Mouse (Mus musculus): ENCODE data around the gene Adam1b.

GRCm38 (mm10) chr5:121540066-121540465, 36.8 kb upstream of the Adam1b start:
- TF ChIP-seq POLR2A (IDR thresholded peaks at IDR 0.05; ENCODE audit: insufficient read length, low read depth) = no peak
- TF ChIP-seq POLR2AphosphoS2 (IDR thresholded peaks at IDR 0.05; ENCODE audit: insufficient read length, low read depth) = no peak
- no peak for TF ChIP-seq SRF (IDR thresholded peaks at IDR 0.05; ENCODE audit: control insufficient read depth, insufficient read length, low read depth)
- TF ChIP-seq E2F4 (IDR thresholded peaks at IDR 0.05; ENCODE audit: insufficient read depth) = no peak
- no peak for TF ChIP-seq CEBPB (IDR thresholded peaks at IDR 0.05; ENCODE audit: insufficient read depth, poor library complexity, severe bottlenecking)
- no peak for TF ChIP-seq USF1 (IDR thresholded peaks at IDR 0.05; ENCODE audit: low read depth)
- no peak for TF ChIP-seq MYOG (IDR thresholded peaks at IDR 0.05; ENCODE audit: control insufficient read depth in 1 of 3, insufficient read depth in 1 of 3, insufficient read length in 2 of 3, low read depth in 2 of 3)
- TF ChIP-seq MAX (IDR thresholded peaks at IDR 0.05; ENCODE audit: low read depth) = no peak

All from myocyte (in vitro differentiated cells).